In genomic region chr5:104218926-104219325, GRCm38 (mm10) we compare ENCODE assay signal across 10 mouse cellular contexts. TPM values are rescaled to one million over a fixed set of nuclear protein-coding genes. Genes with fewer than 3 reads are reported as not detected.
DNase-seq lines count a peak whose midpoint lies in the region; ATAC-seq and TF ChIP-seq lines count a peak whose summit lies in the region.
"Had no signal": no experiment of that assay in that cellular context is flagged by ENCODE, and none has a peak within 500 bp of the region (broad histone marks: within the 10 kb centered on the region; RNA-seq: fewer than 3 reads in every experiment).

No protein-coding gene starts in this region.

- no peak overlapping the region for H3K9ac ChIP-seq in kidney, embryonic 14.5 days (ENCODE audit: low read depth, low read length)
- H3K9ac ChIP-seq in forebrain, embryonic 15.5 days (replicated peaks) = no peak overlapping the region
- H3K9ac ChIP-seq in midbrain, postnatal 0 days (replicated peaks; ENCODE audit: low read length, poor library complexity, severe bottlenecking) = no peak overlapping the region
- H3K9ac ChIP-seq: liver, embryonic 13.5 days had no signal

- 0 out of 2 replicates have a peak, but pooled peaks cover 1% of the 10 kb centered on the region for H3K27me3 ChIP-seq in kidney, adult 2 months (replicated peaks; ENCODE audit: control insufficient read depth, insufficient read depth, low read length)
- H3K27me3 ChIP-seq in kidney, embryonic 14.5 days (ENCODE audit: control insufficient read depth, insufficient read depth, low read length) = no peaks in the 10 kb centered on the region
- H3K27me3 ChIP-seq in forebrain, embryonic 15.5 days = no peaks in the 10 kb centered on the region
- H3K27me3 ChIP-seq in midbrain, postnatal 0 days (ENCODE audit: insufficient read depth, low read length) = no peaks in the 10 kb centered on the region
- H3K27me3 ChIP-seq: liver, embryonic 13.5 days had no signal

- DNase-seq in kidney, adult 2 months = peak; percentile 34
- DNase-seq in layer of hippocampus, adult 2 months (ENCODE audit: low spot score in 2 of 2) = peak; percentile 26 to 69
- peak; percentile 58 for DNase-seq in midbrain, postnatal 0 days (ENCODE audit: low spot score)
- DNase-seq in spleen, adult 18-20 months = no peak
- DNase-seq: liver, embryonic 13.5 days had no signal

- H3K27ac ChIP-seq in kidney, adult 2 months (ENCODE audit: insufficient read depth, low read depth, low read length) = no peak overlapping the region
- no peak overlapping the region for H3K27ac ChIP-seq in kidney, embryonic 14.5 days (ENCODE audit: low read depth, low read length)
- no peak overlapping the region for H3K27ac ChIP-seq in bone marrow, adult 2 months (ENCODE audit: control insufficient read depth, insufficient read depth, low read depth, low read length, poor library complexity)
- no peak overlapping the region for H3K27ac ChIP-seq in forebrain, embryonic 15.5 days (replicated peaks)
- no peak overlapping the region for H3K27ac ChIP-seq in layer of hippocampus, adult 2 months
- no peak overlapping the region for H3K27ac ChIP-seq in midbrain, postnatal 0 days (ENCODE audit: low read depth, low read length)
- H3K27ac ChIP-seq: liver, embryonic 13.5 days had no signal

- 29% methylated on average over 5 of the region's 5 CpGs for WGBS in kidney, adult 2 months
- WGBS in kidney, embryonic 14.5 days = 31% methylated on average over 5 of the region's 5 CpGs
- 32% methylated on average over 5 of the region's 5 CpGs for WGBS in bone marrow, adult 2 months
- 35% methylated on average over 5 of the region's 5 CpGs for WGBS in forebrain, embryonic 15.5 days
- 26% methylated on average over 5 of the region's 5 CpGs for WGBS in midbrain, postnatal 0 days

- no peaks in the 10 kb centered on the region for H3K36me3 ChIP-seq in kidney, adult 2 months (ENCODE audit: control insufficient read depth, insufficient read depth, low read length)
- H3K36me3 ChIP-seq in kidney, embryonic 14.5 days (ENCODE audit: control insufficient read depth, insufficient read depth, low read length) = no peaks in the 10 kb centered on the region
- no peaks in the 10 kb centered on the region for H3K36me3 ChIP-seq in forebrain, embryonic 15.5 days
- no peaks in the 10 kb centered on the region for H3K36me3 ChIP-seq in midbrain, postnatal 0 days (ENCODE audit: insufficient read depth, low read length)
- H3K36me3 ChIP-seq: liver, embryonic 13.5 days had no signal

- no peaks in the 10 kb centered on the region for H3K4me1 ChIP-seq in kidney, adult 2 months (ENCODE audit: control insufficient read depth, insufficient read depth, low read length)
- H3K4me1 ChIP-seq in kidney, embryonic 14.5 days (ENCODE audit: control insufficient read depth, insufficient read depth, low read length) = no peaks in the 10 kb centered on the region
- H3K4me1 ChIP-seq in bone marrow, adult 2 months (ENCODE audit: control insufficient read depth, insufficient read depth, low read length) = no peaks in the 10 kb centered on the region
- H3K4me1 ChIP-seq in forebrain, embryonic 15.5 days = no peaks in the 10 kb centered on the region
- no peaks in the 10 kb centered on the region for H3K4me1 ChIP-seq in midbrain, postnatal 0 days (ENCODE audit: insufficient read depth, low read length)
- H3K4me1 ChIP-seq: liver, embryonic 13.5 days had no signal

- no peak overlapping the region for H3K4me3 ChIP-seq in kidney, adult 2 months (ENCODE audit: insufficient read depth, low read depth, low read length)
- H3K4me3 ChIP-seq in kidney, embryonic 14.5 days (ENCODE audit: low read length) = no peak overlapping the region
- no peak overlapping the region for H3K4me3 ChIP-seq in bone marrow, adult 2 months (replicated peaks; ENCODE audit: control insufficient read depth, low read depth, low read length)
- no peak overlapping the region for H3K4me3 ChIP-seq in forebrain, embryonic 15.5 days
- H3K4me3 ChIP-seq in layer of hippocampus, adult 2 months = no peak overlapping the region
- H3K4me3 ChIP-seq in midbrain, postnatal 0 days (ENCODE audit: low read depth, low read length) = no peak overlapping the region
- H3K4me3 ChIP-seq: liver, embryonic 13.5 days had no signal

- no peak overlapping the region for H3K4me2 ChIP-seq in kidney, embryonic 14.5 days (replicated peaks; ENCODE audit: low read depth, low read length)
- no peak overlapping the region for H3K4me2 ChIP-seq in forebrain, embryonic 15.5 days (replicated peaks)
- no peak overlapping the region for H3K4me2 ChIP-seq in midbrain, postnatal 0 days (ENCODE audit: low read depth, low read length, poor library complexity, severe bottlenecking)
- H3K4me2 ChIP-seq: liver, embryonic 13.5 days had no signal

- peak; percentile 69 for TF ChIP-seq CTCF in kidney, adult 2 months (conservative IDR thresholded peaks at IDR 0.05; ENCODE audit: insufficient read depth, insufficient read length, low read depth, low read length)
- TF ChIP-seq CTCF in bone marrow, adult 2 months (IDR thresholded peaks at IDR 0.05; ENCODE audit: control insufficient read depth, insufficient read depth, low read length) = peak; percentile 28; the same call in 1 of the 2 replicates
- TF ChIP-seq CTCF in layer of hippocampus, adult 2 months (conservative IDR thresholded peaks at IDR 0.05) = peak; percentile 91
- TF ChIP-seq CTCF in midbrain, postnatal 0 days (IDR thresholded peaks at IDR 0.05) = peak; percentile 88

- no peak for TF ChIP-seq POLR2A in kidney, adult 2 months (IDR thresholded peaks at IDR 0.05; ENCODE audit: low read depth, low read length)
- TF ChIP-seq POLR2A in bone marrow, adult 2 months (IDR thresholded peaks at IDR 0.05; ENCODE audit: borderline replicate concordance, control insufficient read depth, low read depth, low read length) = no peak

- no peaks in the 10 kb centered on the region for H3K9me3 ChIP-seq in kidney, embryonic 14.5 days (ENCODE audit: control insufficient read depth, low read length)
- H3K9me3 ChIP-seq in forebrain, embryonic 15.5 days = no peaks in the 10 kb centered on the region
- H3K9me3 ChIP-seq in midbrain, postnatal 0 days (ENCODE audit: low read length) = no peaks in the 10 kb centered on the region
- H3K9me3 ChIP-seq: liver, embryonic 13.5 days had no signal

- no peak for ATAC-seq in kidney, embryonic 14.5 days (ENCODE audit: low FRiP score, low TSS enrichment)
- peak; percentile 53; the same call in 1 of the 2 replicates for ATAC-seq in forebrain, embryonic 15.5 days (replicated peaks)
- ATAC-seq in midbrain, postnatal 0 days (ENCODE audit: low FRiP score) = no peak

RNA-seq across cellular contexts. Expression of gene Dmp1, which starts 16.5 kb away (rescaled TPM):
- not detected in 2 replicates for polyA plus RNA-seq in kidney, adult 2 months (2012; rRNA removed)
- not detected in 2 replicates for polyA plus RNA-seq in kidney, embryonic 14.5 days (2014; fragmentation: Nextera tagmentation; extraction: Ambion mirVana)
- 1.3 TPM in 1 of 2 replicates, not detected in the other for polyA plus RNA-seq in bone marrow, adult 2 months (2011; ENCODE audit: insufficient read depth, insufficient read length, low replicate concordance, missing spikeins)
- polyA plus RNA-seq in forebrain, embryonic 15.5 days (2015; fragmentation: Nextera tagmentation; extraction: Ambion mirVana) = 0.45 and 0.71 TPM in 2 replicates
- 1 to 10 TPM; 4.4 to 5.2 TPM for total RNA-seq in layer of hippocampus, adult 2 months (2021)
- total RNA-seq in midbrain, postnatal 0 days (2014; rRNA removed) = not detected in 2 replicates
- 0.23 and 0.28 TPM in 2 replicates for polyA plus RNA-seq in midbrain, postnatal 0 days (2015; fragmentation: Nextera tagmentation; extraction: Ambion mirVana)
- polyA plus RNA-seq: liver, embryonic 13.5 days had no signal

RNA-seq across cellular contexts. Expression of gene Dspp, which starts 48.4 kb away (rescaled TPM):
- not detected in 2 replicates for polyA plus RNA-seq in kidney, adult 2 months (2012; rRNA removed)
- not detected in 2 replicates for polyA plus RNA-seq in kidney, embryonic 14.5 days (2014; fragmentation: Nextera tagmentation; extraction: Ambion mirVana)
- polyA plus RNA-seq in bone marrow, adult 2 months (2011; ENCODE audit: insufficient read depth, insufficient read length, low replicate concordance, missing spikeins) = not detected in 2 replicates
- polyA plus RNA-seq in forebrain, embryonic 15.5 days (2015; fragmentation: Nextera tagmentation; extraction: Ambion mirVana) = 0.06 TPM in 1 of 2 replicates, not detected in the other
- total RNA-seq in layer of hippocampus, adult 2 months (2021) = not detected
- not detected in 2 replicates for total RNA-seq in midbrain, postnatal 0 days (2014; rRNA removed)
- not detected in 2 replicates for polyA plus RNA-seq in midbrain, postnatal 0 days (2015; fragmentation: Nextera tagmentation; extraction: Ambion mirVana)
- polyA plus RNA-seq: embryonic facial prominence, embryonic 14.5 days; liver, embryonic 13.5 days; stomach, embryonic 16.5 days had no signal

Comparison
In these comparisons a context has a peak if more than half of its experiments do, and no peak if none do; other contexts are left out.
1. DNase-seq: peak in kidney, adult 2 months (single experiment), layer of hippocampus, adult 2 months (2 of 2) and midbrain, postnatal 0 days (single experiment); none in spleen, adult 18-20 months (0 of 2).
2. CTCF ChIP-seq: peak in every context shown above with its lines; median percentile 91 in layer of hippocampus, adult 2 months; 88 in midbrain, postnatal 0 days; 69 in kidney, adult 2 months; 28 in bone marrow, adult 2 months.